Mouse (Mus musculus) lung, postnatal 0 days (tissue): ENCODE data around the gene Arpp21. TPM values are rescaled to one million over a fixed set of nuclear protein-coding genes. Genes with fewer than 3 reads are reported as not detected.

Experiments used
- ATAC-seq: fragments of 200-750 bp; cut with Nextera tagmentation; 2 replicates; pipeline ENCODE4 v1.8.0; 2017; ENCODE audit warnings: moderate library complexity
- DNase-seq: peaks from one replicate; pipeline ENCODE4 v3.0.0-alpha.2; 2016; ENCODE audit warnings: low spot score
- H3K27ac ChIP-seq: fragments of 300-500 bp; sonication (generic); 2 replicates; pipeline ENCODE4 v1.5.1; 2014; ENCODE audit warnings: antibody characterized with exemption, mild to moderate bottlenecking, low read length, mixed read lengths
- H3K27me3 ChIP-seq: fragments of 300-500 bp; sonication (generic); replicated peaks from 2 replicates; pipeline ENCODE4 v1.6.1; 2014; ENCODE audit warnings: low read length, mixed read lengths; ENCODE audit not compliant: insufficient read depth
- H3K36me3 ChIP-seq: fragments of 300-500 bp; sonication (generic); 2 replicates; pipeline ENCODE4 v1.6.1; 2014; ENCODE audit warnings: low read length, mixed read lengths; ENCODE audit not compliant: insufficient read depth
- H3K4me1 ChIP-seq: fragments of 300-500 bp; sonication (generic); 2 replicates; pipeline ENCODE4 v1.6.1; 2014; ENCODE audit warnings: antibody characterized with exemption, low read depth, low read length, mixed read lengths; ENCODE audit not compliant: insufficient read depth
- H3K4me2 ChIP-seq: fragments of 300-500 bp; sonication (generic); replicated peaks from 2 replicates; pipeline ENCODE4 v1.6.1; 2014; ENCODE audit warnings: low read depth, mild to moderate bottlenecking, low read length, moderate library complexity, mixed read lengths
- H3K4me3 ChIP-seq: fragments of 300-500 bp; sonication (generic); 2 replicates; pipeline ENCODE4 v1.5.1; 2014; ENCODE audit warnings: low read depth, low read length
- H3K9ac ChIP-seq: fragments of 300-500 bp; sonication (generic); replicated peaks from 2 replicates; pipeline ENCODE4 v1.6.1; 2014; ENCODE audit warnings: low read depth, mild to moderate bottlenecking
- H3K9me3 ChIP-seq: fragments of 300-500 bp; sonication (generic); 2 replicates; pipeline ENCODE4 v1.6.1; 2016; ENCODE audit warnings: low read length, mixed read lengths
- CTCF ChIP-seq: IDR thresholded peaks from 2 replicates; pipeline ENCODE4 v1.5.1; 2016; ENCODE audit warnings: antibody characterized with exemption, mild to moderate bottlenecking
- EP300 ChIP-seq: IDR thresholded peaks from 2 replicates; pipeline ENCODE4 v1.6.1; 2016; ENCODE audit warnings: antibody characterized with exemption, mild to moderate bottlenecking, control low read depth
- WGBS: fragments of 180-500 bp; shearing (Covaris S2); extraction: QIAGEN DNeasy Blood & Tissue Kit; methylation state at CpG from one replicate; pipeline ENCODE4 v1.1.7; 2014; 5-methylcytosine and 5-hydroxymethylcytosine counted together
- polyA plus RNA-seq: library from polyadenylated mRNA; unstranded; fragments of >200 nt; fragmentation: Nextera tagmentation; extraction: Ambion mirVana; gene quantifications from 2 replicates; pipeline ENCODE4 v1.2.1, GENCODE M21; 2015

Gene Arpp21
- polyA plus RNA-seq, 1 experiment from 2014 or later, result not detected

GRCm38 (mm10) chr9:112102852-112103192 lies 132.9 kb downstream of the Arpp21 start:
- TF ChIP-seq EP300, result no peak
- H3K27me3 ChIP-seq, result no peaks in the 10 kb centered on the region
- H3K9ac ChIP-seq, result no peak overlapping the region
- H3K4me3 ChIP-seq, result no peak overlapping the region
- H3K4me1 ChIP-seq, result no peaks in the 10 kb centered on the region
- 80% methylated on average over 2 of the region's 2 CpGs for WGBS
- no peaks in the 10 kb centered on the region for H3K36me3 ChIP-seq
- no peak for DNase-seq
- H3K27ac ChIP-seq, result no peak overlapping the region
- H3K4me2 ChIP-seq, result no peak overlapping the region
- no peak for ATAC-seq
- H3K9me3 ChIP-seq, result no peaks in the 10 kb centered on the region

DNA sequence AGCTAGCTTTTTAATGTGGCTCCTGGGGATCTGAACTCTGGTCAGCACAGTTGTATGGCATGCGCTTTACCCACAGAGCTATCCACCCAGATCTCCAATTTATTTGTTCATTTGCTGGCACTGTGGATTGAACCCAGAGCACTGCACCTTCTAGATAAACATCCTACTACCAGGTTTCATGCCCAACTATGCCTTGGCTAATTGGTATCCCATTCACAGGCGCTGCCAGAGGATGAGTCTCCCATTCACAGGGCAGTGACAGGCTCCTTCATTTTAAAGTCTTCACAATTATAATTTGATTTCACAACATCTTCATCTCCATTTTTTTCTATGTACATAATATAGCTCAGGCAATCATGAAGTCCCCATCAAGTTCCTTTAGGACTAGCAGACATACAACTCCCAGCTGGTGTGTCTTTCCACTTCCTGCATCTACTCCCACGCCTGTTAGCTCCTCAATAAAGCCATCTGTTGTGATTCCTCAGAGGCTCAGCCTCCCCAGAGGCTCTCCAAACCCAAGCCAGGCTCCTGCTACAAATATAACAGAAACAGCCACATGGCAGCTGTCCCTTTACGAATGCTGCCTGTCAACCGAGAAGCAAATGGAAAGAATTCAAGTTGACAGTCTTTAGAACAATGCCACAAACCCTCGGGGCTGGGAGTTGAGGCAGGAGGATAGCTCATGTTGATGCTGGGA lies 133.4 kb downstream of the Arpp21 start:
- Histone ChIP-seq H3K4me2 (no peak overlapping the region), H3K9ac (no peak overlapping the region), H3K36me3 (no peaks in the 10 kb centered on the region), H3K4me1 (no peaks in the 10 kb centered on the region), H3K27me3 (no peaks in the 10 kb centered on the region), H3K4me3 (no peak overlapping the region), H3K9me3 (no peaks in the 10 kb centered on the region), H3K27ac (no peak overlapping the region)
- ATAC-seq (no peak), DNase-seq (no peak)
- no peak for TF ChIP-seq EP300
- TF ChIP-seq CTCF, result no peak
- WGBS, result 54% methylated on average over 6 of the region's 6 CpGs

DNA sequence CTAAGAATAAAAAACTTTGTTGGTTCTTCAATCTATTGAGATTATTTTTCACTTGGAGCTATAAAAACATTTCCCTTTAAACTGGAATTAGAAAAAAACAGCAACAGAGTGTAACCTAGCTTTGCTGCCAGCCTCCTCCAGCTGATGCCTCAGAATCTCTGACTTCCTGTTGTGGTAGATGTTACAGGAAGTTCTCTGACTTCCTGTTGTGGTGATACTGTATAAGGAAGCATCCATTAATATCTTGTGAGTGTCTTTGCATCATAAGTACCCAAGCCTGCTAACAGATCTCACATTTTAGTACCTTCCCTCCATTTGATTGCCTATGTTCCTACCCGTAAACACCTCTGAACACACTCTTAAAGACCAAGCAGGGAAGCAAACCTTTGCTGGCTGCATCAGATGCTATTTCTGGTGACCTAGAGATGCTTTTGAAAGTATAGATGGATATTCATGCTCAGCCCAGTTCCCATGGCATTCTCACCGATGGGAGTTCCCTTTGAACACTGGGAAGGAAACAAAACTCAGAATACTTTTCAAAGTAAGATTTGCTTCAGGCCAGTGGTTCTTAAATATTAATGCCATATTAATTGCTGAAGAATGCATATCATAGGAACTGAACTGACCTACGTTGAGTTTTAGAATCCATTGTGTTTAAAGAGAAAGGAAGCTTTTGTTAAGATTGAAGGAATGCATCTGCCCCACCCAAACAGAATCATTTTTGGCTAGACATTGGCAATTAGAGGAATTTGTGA lies 134.7 kb downstream of the Arpp21 start:
- WGBS, result 68% methylated on average over 3 of the region's 3 CpGs
- no peaks in the 10 kb centered on the region for H3K9me3 ChIP-seq
- DNase-seq (no peak), ATAC-seq (no peak)
- H3K4me2 ChIP-seq, result no peak overlapping the region
- H3K27me3 ChIP-seq, result no peaks in the 10 kb centered on the region
- TF ChIP-seq EP300 (no peak), CTCF (no peak)
- H3K4me3 ChIP-seq, result no peak overlapping the region
- H3K4me1 ChIP-seq, result no peaks in the 10 kb centered on the region
- H3K36me3 ChIP-seq, result no peaks in the 10 kb centered on the region
- no peak overlapping the region for H3K27ac ChIP-seq
- H3K9ac ChIP-seq, result no peak overlapping the region

GRCm38 (mm10) chr9:112098267-112098666 lies 137.5 kb downstream of the Arpp21 start:
- no peak overlapping the region for H3K9ac ChIP-seq
- no peaks in the 10 kb centered on the region for H3K4me1 ChIP-seq
- TF ChIP-seq CTCF, result no peak
- TF ChIP-seq EP300, result no peak
- H3K27ac ChIP-seq, result no peak overlapping the region
- DNase-seq (no peak), ATAC-seq (no peak)
- no peak overlapping the region for H3K4me3 ChIP-seq
- no peaks in the 10 kb centered on the region for H3K36me3 ChIP-seq
- no peak overlapping the region for H3K4me2 ChIP-seq
- H3K27me3 ChIP-seq, result no peaks in the 10 kb centered on the region
- 44% methylated on average over 6 of the region's 6 CpGs for whole genome bisulfite sequencing
- no peaks in the 10 kb centered on the region for H3K9me3 ChIP-seq

DNA sequence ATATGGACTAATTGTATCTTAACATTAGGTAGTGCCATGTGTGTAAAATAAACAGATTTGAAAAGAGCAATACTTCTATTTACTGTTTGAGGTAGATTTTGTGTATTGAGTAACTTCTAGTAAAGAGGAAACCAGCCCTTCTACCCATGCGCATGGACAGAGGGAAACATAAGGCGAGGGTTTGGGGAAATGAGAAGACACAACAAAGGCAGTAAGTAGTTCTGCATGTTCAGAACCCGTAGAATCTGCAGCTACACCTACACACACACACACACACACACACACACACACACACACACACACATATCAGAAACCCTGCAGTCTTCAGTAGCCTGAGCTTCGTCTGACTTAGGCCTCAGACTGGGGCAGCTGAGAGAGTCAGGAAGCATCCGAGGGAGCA lies 140.0 kb downstream of the Arpp21 start:
- Histone ChIP-seq H3K27me3 (no peaks in the 10 kb centered on the region), H3K4me2 (no peak overlapping the region), H3K36me3 (no peaks in the 10 kb centered on the region), H3K27ac (no peak overlapping the region), H3K9ac (no peak overlapping the region), H3K4me3 (no peak overlapping the region), H3K4me1 (no peaks in the 10 kb centered on the region), H3K9me3 (no peaks in the 10 kb centered on the region)
- DNase-seq (no peak), ATAC-seq (no peak)
- 63% methylated on average over 5 of the region's 5 CpGs for WGBS
- no peak for TF ChIP-seq CTCF
- TF ChIP-seq EP300, result no peak

GRCm38 (mm10) chr9:112095198-112095597 lies 140.5 kb downstream of the Arpp21 start:
- Histone ChIP-seq H3K4me3 (no peak overlapping the region), H3K36me3 (no peaks in the 10 kb centered on the region), H3K4me1 (no peaks in the 10 kb centered on the region), H3K27ac (no peak overlapping the region), H3K4me2 (no peak overlapping the region), H3K9me3 (no peaks in the 10 kb centered on the region), H3K9ac (no peak overlapping the region), H3K27me3 (no peaks in the 10 kb centered on the region)
- 76% methylated on average over 2 of the region's 2 CpGs for WGBS
- ATAC-seq, result no peak
- DNase-seq, result no peak
- TF ChIP-seq CTCF, result no peak
- no peak for TF ChIP-seq EP300
